Mouse (Mus musculus) hindbrain, embryonic 15.5 days (tissue): ENCODE measurements around the gene Olfr1493-ps1. TPM values are rescaled to one million over a fixed set of nuclear protein-coding genes. Genes with fewer than 3 reads are reported as not detected.

Source experiments
- ATAC-seq: fragments of 200-750 bp; cut with Nextera tagmentation; 2 replicates; pipeline ENCODE4 v1.8.0; 2017; ENCODE audit warnings: low read depth, moderate number of reproducible peaks, moderate TSS enrichment; ENCODE audit not compliant: low FRiP score
- H3K27ac ChIP-seq: fragments of 300-500 bp; sonication (generic); replicated peaks from 2 replicates; pipeline ENCODE4 v1.5.1; 2015; ENCODE audit warnings: mild to moderate bottlenecking, inconsistent platforms
- H3K27me3 ChIP-seq: fragments of 300-500 bp; sonication (generic); 2 replicates; pipeline ENCODE4 v1.6.1; 2015; ENCODE audit warnings: control low read depth, inconsistent platforms
- H3K36me3 ChIP-seq: fragments of 300-500 bp; sonication (generic); 2 replicates; pipeline ENCODE4 v1.6.1; 2015; ENCODE audit warnings: control low read depth, inconsistent platforms
- H3K4me1 ChIP-seq: fragments of 300-500 bp; sonication (generic); replicated peaks from 2 replicates; pipeline ENCODE4 v1.6.1; 2015; ENCODE audit warnings: control low read depth, inconsistent platforms
- H3K4me2 ChIP-seq: fragments of 300-500 bp; sonication (generic); 2 replicates; pipeline ENCODE4 v1.6.1; 2015; ENCODE audit warnings: moderate library complexity, mild to moderate bottlenecking, inconsistent platforms
- H3K4me3 ChIP-seq: fragments of 300-500 bp; sonication (generic); 2 replicates; pipeline ENCODE4 v1.5.1; 2015; ENCODE audit warnings: mild to moderate bottlenecking, inconsistent platforms
- H3K9ac ChIP-seq: fragments of 300-500 bp; sonication (generic); 2 replicates; pipeline ENCODE4 v1.6.1; 2015; ENCODE audit warnings: inconsistent platforms
- H3K9me3 ChIP-seq: fragments of 300-500 bp; sonication (generic); 2 replicates; pipeline ENCODE4 v1.6.1; 2016; ENCODE audit warnings: control low read depth, inconsistent platforms
- WGBS: fragments of 180-500 bp; shearing (Covaris S2); methylation state at CpG from one replicate; pipeline ENCODE4 v1.1.7; 2015; 5-methylcytosine and 5-hydroxymethylcytosine counted together
- polyA plus RNA-seq: library from polyadenylated mRNA; unstranded; fragments of >200 nt; fragmentation: Nextera tagmentation; extraction: Ambion mirVana; gene quantifications from 2 replicates; pipeline ENCODE4 v1.2.1, GENCODE M21; 2015

The Olfr1493-ps1 gene
- not detected in 2 replicates for polyA plus RNA-seq

DNA sequence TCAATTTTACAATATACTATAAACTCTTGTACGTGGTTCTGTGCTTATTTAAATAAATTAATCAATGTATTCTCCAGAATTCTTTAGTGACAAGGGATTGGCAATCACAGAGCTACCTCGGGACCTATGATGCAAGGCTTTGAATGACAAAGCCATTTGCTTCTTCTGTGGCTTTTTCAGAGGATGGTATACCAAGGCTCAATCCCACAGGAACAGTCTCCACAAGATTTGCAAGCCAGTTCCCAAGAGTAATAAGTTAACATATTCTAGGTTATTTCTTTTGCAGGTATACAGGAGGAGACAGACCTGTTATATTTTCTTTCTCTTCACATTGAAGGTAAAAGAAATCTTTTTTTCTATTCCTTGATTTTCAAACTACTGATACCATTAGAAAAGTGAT is at the start of gene Olfr1493-ps1:
Gene Olfr1493-ps1, plus strand, starts transcription at position 301 of the 400 bp plus-strand sequence.
- no peak for ATAC-seq
- Histone ChIP-seq H3K4me2 (no peak within 1 kb of the TSS), H3K27ac (no peak within 1 kb of the TSS), H3K9ac (no peak within 1 kb of the TSS), H3K27me3 (no peaks in the 10 kb centered on the region), H3K9me3 (no peaks in the 10 kb centered on the region; the same call in 1 of the 2 replicates), H3K36me3 (no peaks in the 10 kb centered on the region), H3K4me3 (no peak within 1 kb of the TSS), H3K4me1 (no peaks in the 10 kb centered on the region)
- 64% methylated on average over 2 of the region's 2 CpGs for WGBS

DNA sequence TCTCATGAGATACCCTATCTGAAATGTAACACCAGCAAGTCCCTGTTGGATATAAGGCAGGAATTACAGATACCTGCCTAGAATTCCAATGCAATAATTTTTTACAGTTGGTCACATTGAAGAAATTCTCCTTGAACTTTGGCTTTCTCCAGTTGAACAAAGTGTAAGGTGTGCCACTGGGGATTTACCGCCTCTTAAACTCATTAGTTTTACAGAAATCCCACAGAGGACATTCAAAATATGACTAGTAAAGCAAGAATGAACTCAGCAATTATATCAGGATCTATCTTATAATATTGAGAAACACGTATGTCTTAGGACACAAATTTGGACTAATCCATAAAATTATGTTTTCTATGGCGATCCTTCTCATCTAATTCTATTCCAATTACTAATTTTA is 26.1 kb upstream of the Olfr1493-ps1 start, which contains the start of gene Olfr1491:
Gene Olfr1491, plus strand, starts transcription at position 301 of the 400 bp plus-strand sequence.
- H3K4me1 ChIP-seq = no peaks in the 10 kb centered on the region

DNA sequence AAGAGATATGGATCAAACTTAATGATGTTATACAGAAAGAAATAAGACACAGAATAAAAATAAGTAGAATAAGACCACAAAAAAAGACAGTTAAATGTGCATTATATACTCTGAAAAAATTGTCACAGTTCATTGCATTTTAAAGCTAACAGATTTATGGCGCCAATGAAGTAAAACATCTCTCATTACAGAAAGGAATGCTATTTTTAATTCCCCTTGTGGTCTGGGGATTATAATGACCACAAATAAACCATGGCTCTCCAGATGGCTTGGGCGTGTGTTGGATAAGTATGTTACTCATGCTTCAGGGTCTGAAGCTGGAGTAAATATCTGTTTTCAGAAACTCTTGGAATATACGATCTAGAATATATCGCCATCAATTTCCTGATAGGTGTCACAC is 16.4 kb downstream of the Olfr1493-ps1 start, which contains the start of gene Olfr1494:
Gene Olfr1494, plus strand, starts transcription at position 301 of the 400 bp plus-strand sequence.
- Histone ChIP-seq H3K9me3 (no peaks in the 10 kb centered on the region), H3K36me3 (no peaks in the 10 kb centered on the region), H3K4me2 (no peak within 1 kb of the TSS), H3K4me1 (no peaks in the 10 kb centered on the region), H3K27me3 (no peaks in the 10 kb centered on the region), H3K27ac (no peak within 1 kb of the TSS), H3K9ac (no peak within 1 kb of the TSS), H3K4me3 (no peak within 1 kb of the TSS)
- 91% methylated on average over 4 of the region's 4 CpGs for WGBS
- no peak for ATAC-seq

More for the DNA sequence above, 26.1 kb upstream of the Olfr1493-ps1 start, which contains the start of gene Olfr1491:
- no peaks in the 10 kb centered on the region for H3K27me3 ChIP-seq
- H3K4me3 ChIP-seq = no peak within 1 kb of the TSS
- H3K4me2 ChIP-seq = no peak within 1 kb of the TSS
- no peak within 1 kb of the TSS for H3K27ac ChIP-seq
- no peak for ATAC-seq
- no peaks in the 10 kb centered on the region for H3K36me3 ChIP-seq
- no peaks in the 10 kb centered on the region for H3K9me3 ChIP-seq
- no peak within 1 kb of the TSS for H3K9ac ChIP-seq
- 72% methylated on average over 3 of the region's 3 CpGs for WGBS

DNA sequence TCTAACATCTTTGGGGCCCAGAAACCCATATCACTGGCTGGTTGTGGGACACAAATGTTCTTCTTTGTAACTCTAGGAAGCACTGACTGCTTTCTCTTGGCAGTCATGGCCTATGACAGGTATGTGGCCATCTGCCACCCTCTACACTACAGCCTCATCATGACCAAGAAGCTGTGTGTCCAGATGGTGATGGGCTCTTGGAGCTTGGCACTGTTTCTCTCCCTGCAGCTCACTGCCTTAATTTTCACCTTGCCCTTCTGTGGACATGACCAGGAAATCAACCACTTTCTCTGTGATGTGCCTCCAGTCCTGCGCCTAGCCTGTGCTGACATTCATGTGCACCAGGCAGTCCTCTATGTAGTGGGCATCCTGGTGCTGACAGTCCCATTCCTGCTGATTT is 26.3 kb downstream of the Olfr1493-ps1 start:
- Histone ChIP-seq H3K4me1 (no peaks in the 10 kb centered on the region), H3K9me3 (no peaks in the 10 kb centered on the region), H3K4me3 (no peak overlapping the region), H3K4me2 (no peak overlapping the region), H3K36me3 (no peaks in the 10 kb centered on the region), H3K27ac (no peak overlapping the region), H3K27me3 (no peaks in the 10 kb centered on the region), H3K9ac (no peak overlapping the region)
- WGBS = 75% methylated on average over 1 of the region's 1 CpGs
- no peak for ATAC-seq

DNA sequence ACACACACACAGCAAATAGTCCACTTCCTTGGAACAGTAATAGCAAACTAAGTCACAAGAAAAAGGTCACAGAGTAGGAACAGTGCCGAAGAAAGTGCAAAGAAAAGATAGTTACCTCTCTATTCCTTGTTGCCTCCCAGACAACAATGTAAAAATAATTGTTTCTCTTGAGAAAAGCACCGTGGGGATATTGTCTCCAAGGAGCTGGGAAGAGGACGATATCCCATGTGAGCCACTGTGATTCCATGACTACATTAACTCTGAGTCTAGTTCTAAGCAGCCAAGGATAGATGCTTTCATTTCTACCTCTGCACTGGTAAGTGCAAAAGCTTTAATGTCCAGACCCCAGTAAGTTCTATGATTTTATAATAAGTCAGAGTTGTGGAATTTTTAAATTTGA is 41.2 kb downstream of the Olfr1493-ps1 start, which contains the start of gene Olfr1495:
Gene Olfr1495, plus strand, starts transcription at position 301 of the 400 bp plus-strand sequence.
- 81% methylated on average over 3 of the region's 3 CpGs for WGBS
- ATAC-seq = no peak
- Histone ChIP-seq H3K9ac (no peak within 1 kb of the TSS), H3K4me1 (no peaks in the 10 kb centered on the region), H3K4me2 (no peak within 1 kb of the TSS), H3K9me3 (no peaks in the 10 kb centered on the region), H3K36me3 (no peaks in the 10 kb centered on the region), H3K27me3 (no peaks in the 10 kb centered on the region), H3K27ac (no peak within 1 kb of the TSS), H3K4me3 (no peak within 1 kb of the TSS)

DNA sequence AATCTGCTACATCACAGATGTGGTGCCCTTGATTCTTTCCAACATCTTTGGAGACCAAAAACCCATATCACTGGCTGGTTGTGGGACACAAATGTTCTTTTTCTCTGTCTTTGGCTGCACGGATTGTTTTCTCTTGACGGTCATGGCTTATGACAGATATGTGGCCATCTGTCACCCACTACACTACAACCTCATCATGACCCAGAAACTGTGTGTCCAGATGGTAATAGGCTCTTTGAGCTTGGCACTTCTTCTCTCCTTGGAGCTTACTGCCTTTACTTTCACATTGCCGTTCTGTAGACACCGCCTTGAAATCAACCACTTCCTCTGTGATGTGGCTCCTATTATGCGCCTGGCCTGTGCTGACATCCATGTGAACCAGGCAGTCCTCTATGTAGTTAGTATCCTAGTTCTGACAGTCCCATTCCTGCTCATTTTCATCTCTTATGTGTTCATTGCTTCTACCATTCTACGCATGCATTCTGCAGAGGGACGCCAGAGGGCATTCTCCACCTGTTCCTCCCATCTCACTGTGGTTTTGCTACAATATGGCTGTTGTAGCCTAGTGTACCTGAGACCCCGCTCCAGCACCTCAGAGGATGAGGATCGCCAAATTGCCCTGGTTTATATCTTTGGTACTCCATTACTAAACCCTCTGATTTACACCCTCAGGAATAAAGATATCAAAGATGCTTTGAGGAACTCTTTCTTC is 45.6 kb downstream of the Olfr1493-ps1 start:
- Histone ChIP-seq H3K9ac (no peak overlapping the region), H3K4me1 (no peaks in the 10 kb centered on the region), H3K9me3 (no peaks in the 10 kb centered on the region), H3K4me2 (no peak overlapping the region), H3K27ac (no peak overlapping the region), H3K36me3 (no peaks in the 10 kb centered on the region), H3K27me3 (no peaks in the 10 kb centered on the region), H3K4me3 (no peak overlapping the region)
- no peak for ATAC-seq
- 92% methylated on average over 9 of the region's 9 CpGs for WGBS

DNA sequence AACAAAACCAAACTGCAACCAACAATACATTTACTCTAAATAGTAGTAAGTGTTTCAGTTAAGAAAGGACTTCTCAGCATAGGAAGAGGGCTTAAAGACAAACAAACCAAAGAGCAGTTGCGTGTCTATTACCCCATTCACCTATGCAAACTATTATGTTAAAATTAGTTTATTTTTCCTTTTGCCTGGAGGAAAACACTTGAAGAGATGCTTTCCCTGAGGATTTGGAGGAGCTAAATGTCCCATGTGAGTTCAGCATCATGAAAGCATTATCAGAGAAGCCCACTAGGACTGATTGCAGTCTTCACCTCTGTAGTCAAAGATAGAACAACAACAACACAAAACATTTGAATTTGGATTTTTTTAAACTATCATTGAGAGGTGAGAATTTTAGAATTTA is 54.5 kb downstream of the Olfr1493-ps1 start, which contains the start of gene Olfr1496:
Gene Olfr1496, plus strand, starts transcription at position 301 of the 400 bp plus-strand sequence.
- WGBS = 87% methylated on average over 1 of the region's 1 CpGs
- no peak within 1 kb of the TSS for H3K4me3 ChIP-seq
- no peak for ATAC-seq
- no peak within 1 kb of the TSS for H3K4me2 ChIP-seq
- H3K9me3 ChIP-seq = no peaks in the 10 kb centered on the region
- no peaks in the 10 kb centered on the region for H3K27me3 ChIP-seq
- H3K9ac ChIP-seq = no peak within 1 kb of the TSS
- H3K4me1 ChIP-seq = no peaks in the 10 kb centered on the region
- H3K27ac ChIP-seq = no peak within 1 kb of the TSS
- no peaks in the 10 kb centered on the region for H3K36me3 ChIP-seq

Other genes with a start within 250 kb of the Olfr1493-ps1 start
- gene Olfr1475, start 243.1 kb upstream of the Olfr1493-ps1 start, polyA plus RNA-seq = not detected in 2 replicates
- not detected in 2 replicates for gene Olfr1477, start 222.7 kb upstream of the Olfr1493-ps1 start, polyA plus RNA-seq
- not detected in 2 replicates for gene Olfr1480, start 195.4 kb upstream of the Olfr1493-ps1 start, polyA plus RNA-seq
- not detected in 2 replicates for gene Olfr1484, start 139.8 kb upstream of the Olfr1493-ps1 start, polyA plus RNA-seq
- gene Olfr1487, start 105.9 kb upstream of the Olfr1493-ps1 start, polyA plus RNA-seq = not detected in 2 replicates
- not detected in 2 replicates for gene Olfr1489, start 91.7 kb upstream of the Olfr1493-ps1 start, polyA plus RNA-seq
- gene Olfr1490, start 72.2 kb upstream of the Olfr1493-ps1 start, polyA plus RNA-seq = not detected in 2 replicates
- gene Olfr1491, start 26.0 kb upstream of the Olfr1493-ps1 start, polyA plus RNA-seq = not detected in 2 replicates
- gene Olfr1494, start 16.4 kb downstream of the Olfr1493-ps1 start, polyA plus RNA-seq = not detected in 2 replicates
- not detected in 2 replicates for gene Olfr1495, start 41.3 kb downstream of the Olfr1493-ps1 start, polyA plus RNA-seq
- not detected in 2 replicates for gene Olfr1496, start 54.6 kb downstream of the Olfr1493-ps1 start, polyA plus RNA-seq
- not detected in 2 replicates for gene Olfr1497, start 74.9 kb downstream of the Olfr1493-ps1 start, polyA plus RNA-seq
- not detected in 2 replicates for gene Olfr1499, start 96.2 kb downstream of the Olfr1493-ps1 start, polyA plus RNA-seq
- gene Olfr1500, start 107.2 kb downstream of the Olfr1493-ps1 start, polyA plus RNA-seq = not detected in 2 replicates
- not detected in 2 replicates for gene Olfr1501, start 127.4 kb downstream of the Olfr1493-ps1 start, polyA plus RNA-seq
- gene Olfr1502, start 138.5 kb downstream of the Olfr1493-ps1 start, polyA plus RNA-seq = not detected in 2 replicates
- not detected in 2 replicates for gene Olfr1504, start 174.7 kb downstream of the Olfr1493-ps1 start, polyA plus RNA-seq
- not detected in 2 replicates for gene Olfr1505, start 190.3 kb downstream of the Olfr1493-ps1 start, polyA plus RNA-seq